Mouse (Mus musculus) lung, embryonic 15.5 days (tissue): Measurements from ENCODE around the gene Nhlrc1. TPM values are rescaled to one million over a fixed set of nuclear protein-coding genes. Genes with fewer than 3 reads are reported as not detected.

Source experiments
- ATAC-seq: fragments of 200-750 bp; cut with Nextera tagmentation; 2 replicates; pipeline ENCODE4 v1.8.0; 2017; ENCODE audit warnings: moderate number of reproducible peaks, borderline replicate concordance; ENCODE audit not compliant: low FRiP score, low TSS enrichment; ENCODE audit errors: extremely low read depth
- H3K27ac ChIP-seq: fragments of 300-500 bp; sonication (generic); 2 replicates; pipeline ENCODE4 v1.5.1; 2015; ENCODE audit warnings: moderate library complexity, mild to moderate bottlenecking, inconsistent platforms
- H3K27me3 ChIP-seq: fragments of 300-500 bp; sonication (generic); 2 replicates; pipeline ENCODE4 v1.6.1; 2015; ENCODE audit warnings: inconsistent platforms
- H3K36me3 ChIP-seq: fragments of 300-500 bp; sonication (generic); 2 replicates; pipeline ENCODE4 v1.6.1; 2015; ENCODE audit warnings: inconsistent platforms
- H3K4me1 ChIP-seq: fragments of 300-500 bp; sonication (generic); 2 replicates; pipeline ENCODE4 v1.6.1; 2015; ENCODE audit warnings: inconsistent platforms
- H3K4me2 ChIP-seq: fragments of 300-500 bp; sonication (generic); 2 replicates; pipeline ENCODE4 v1.6.1; 2015; ENCODE audit warnings: inconsistent platforms, mild to moderate bottlenecking, moderate library complexity
- H3K4me3 ChIP-seq: fragments of 300-500 bp; sonication (generic); 2 replicates; pipeline ENCODE4 v1.5.1; 2015; ENCODE audit warnings: mild to moderate bottlenecking, inconsistent platforms
- H3K9ac ChIP-seq: fragments of 300-500 bp; sonication (generic); 2 replicates; pipeline ENCODE4 v1.6.1; 2015; ENCODE audit warnings: inconsistent platforms
- H3K9me3 ChIP-seq: fragments of 300-500 bp; sonication (generic); 2 replicates; pipeline ENCODE4 v1.6.1; 2016; ENCODE audit warnings: inconsistent platforms
- WGBS: fragments of 180-500 bp; shearing (Covaris S2); methylation state at CpG from one replicate; pipeline ENCODE4 v1.1.7; 2015; 5-methylcytosine and 5-hydroxymethylcytosine counted together
- polyA plus RNA-seq: library from polyadenylated mRNA; unstranded; fragments of >200 nt; fragmentation: Nextera tagmentation; extraction: Ambion mirVana; gene quantifications from 2 replicates; pipeline ENCODE4 v1.2.1, GENCODE M21; 2015

Nhlrc1 gene
- 3.4 and 4.3 TPM in 2 replicates for polyA plus RNA-seq

GRCm38 (mm10) chr13:47014334-47015194, at the start of gene Nhlrc1:
TSS of gene Nhlrc1 (minus strand) at chr13:47014850.
- Histone ChIP-seq H3K9me3 (peaks cover 12% of the 10 kb centered on the region; the same call in 1 of the 2 replicates), H3K27me3 (no peaks in the 10 kb centered on the region), H3K4me3 (peak within 1 kb of the TSS; percentile 58), H3K4me1 (peaks cover 13% of the 10 kb centered on the region), H3K4me2 (peak within 1 kb of the TSS; percentile 100), H3K9ac (peak within 1 kb of the TSS; percentile 50), H3K36me3 (no peaks in the 10 kb centered on the region), H3K27ac (no peak within 1 kb of the TSS)
- WGBS: 4% methylated on average over 72 of the region's 73 CpGs
- peak; percentile 82 for ATAC-seq

DNA sequence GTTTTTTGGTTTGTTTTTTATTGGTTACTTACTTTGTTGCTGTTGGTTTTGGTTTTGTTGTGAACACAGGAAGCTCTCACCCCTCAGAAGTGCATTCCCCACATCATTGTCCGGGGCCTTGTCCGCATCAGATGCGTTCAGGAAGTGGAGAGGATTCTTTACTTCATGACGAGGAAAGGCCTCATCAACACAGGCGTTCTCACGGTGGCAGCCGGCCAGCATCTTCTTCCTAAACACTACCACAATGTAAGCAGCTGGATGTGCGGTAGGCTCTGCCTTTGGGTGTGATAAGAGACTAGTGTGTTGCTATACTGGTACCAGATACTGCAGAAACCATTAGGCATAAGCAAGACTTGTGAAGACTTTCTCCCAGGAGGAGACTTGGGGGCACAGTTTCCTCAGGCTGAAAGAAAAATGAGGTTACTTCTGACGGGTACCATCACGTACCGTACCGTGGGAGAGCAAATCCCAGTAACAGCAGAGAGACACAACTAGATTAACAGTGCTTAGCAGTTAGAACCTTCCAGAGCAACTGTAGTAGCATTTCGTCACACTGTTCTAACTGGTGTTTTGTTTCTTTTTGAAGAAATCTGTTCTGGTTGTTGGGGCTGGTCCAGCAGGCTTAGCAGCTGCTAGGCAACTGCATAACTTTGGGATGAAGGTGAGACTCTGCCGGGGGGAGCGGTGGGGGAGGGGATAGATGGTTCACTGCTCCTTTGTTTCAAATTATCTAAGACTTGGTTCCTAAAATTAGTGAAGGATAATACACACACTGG, 49.5 kb upstream of the Nhlrc1 start:
- H3K4me2 ChIP-seq: no peak overlapping the region
- peak; percentile 76 for ATAC-seq
- no peak overlapping the region for H3K4me3 ChIP-seq
- 0 out of 2 replicates have a peak, but pooled peaks cover 3% of the 10 kb centered on the region for H3K4me1 ChIP-seq
- H3K9ac ChIP-seq: no peak overlapping the region
- WGBS: 41% methylated on average over 15 of the region's 15 CpGs
- peaks cover 24% of the 10 kb centered on the region; the same call in 1 of the 2 replicates for H3K36me3 ChIP-seq
- peak overlapping the region; percentile 57 for H3K27ac ChIP-seq
- H3K9me3 ChIP-seq: no peaks in the 10 kb centered on the region
- no peaks in the 10 kb centered on the region for H3K27me3 ChIP-seq

GRCm38 (mm10) chr13:47062756-47063155, 48.1 kb upstream of the Nhlrc1 start:
- WGBS: 92% methylated on average over 17 of the region's 17 CpGs
- Histone ChIP-seq H3K9me3 (no peaks in the 10 kb centered on the region), H3K4me3 (no peak overlapping the region), H3K9ac (no peak overlapping the region), H3K4me1 (no peaks in the 10 kb centered on the region), H3K27ac (no peak overlapping the region), H3K27me3 (no peaks in the 10 kb centered on the region), H3K36me3 (peaks cover 24% of the 10 kb centered on the region; the same call in 1 of the 2 replicates), H3K4me2 (no peak overlapping the region)
- no peak for ATAC-seq

DNA sequence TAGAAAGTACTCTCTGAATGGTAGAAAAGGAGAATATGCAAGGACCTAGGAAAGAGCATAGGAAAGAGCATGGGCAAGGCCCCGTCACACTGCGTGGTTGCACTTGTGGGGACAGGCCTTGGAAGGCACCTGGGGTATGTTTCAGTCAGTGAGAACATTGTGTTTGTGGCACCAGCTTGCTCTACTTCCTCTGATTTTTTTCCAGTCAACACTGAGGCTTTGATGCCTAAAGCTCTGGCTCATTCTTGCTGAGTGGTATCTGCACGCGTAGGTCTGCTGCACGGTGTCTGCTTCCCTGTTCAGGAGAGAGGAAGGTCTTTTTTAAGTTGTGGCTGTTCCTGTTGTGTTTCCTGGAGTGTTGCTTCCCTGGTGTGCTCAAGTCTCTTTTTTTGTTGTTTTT, 42.1 kb upstream of the Nhlrc1 start:
- no peaks in the 10 kb centered on the region for H3K4me1 ChIP-seq
- H3K27me3 ChIP-seq: no peaks in the 10 kb centered on the region
- H3K36me3 ChIP-seq: peaks cover 24% of the 10 kb centered on the region; the same call in 1 of the 2 replicates
- WGBS: 95% methylated on average over 5 of the region's 5 CpGs
- H3K9ac ChIP-seq: no peak overlapping the region
- no peak overlapping the region for H3K4me3 ChIP-seq
- ATAC-seq: no peak
- no peaks in the 10 kb centered on the region for H3K9me3 ChIP-seq
- no peak overlapping the region for H3K27ac ChIP-seq
- H3K4me2 ChIP-seq: no peak overlapping the region

- no peak overlapping the region for H3K4me2 ChIP-seq
- H3K27me3 ChIP-seq: no peaks in the 10 kb centered on the region
- no peaks in the 10 kb centered on the region for H3K9me3 ChIP-seq
- H3K36me3 ChIP-seq: peaks cover 30% of the 10 kb centered on the region; the same call in 1 of the 2 replicates
- WGBS: 84% methylated on average over 11 of the region's 11 CpGs
- no peaks in the 10 kb centered on the region for H3K4me1 ChIP-seq
- no peak overlapping the region for H3K9ac ChIP-seq
- ATAC-seq: no peak
- no peak overlapping the region for H3K27ac ChIP-seq
- no peak overlapping the region for H3K4me3 ChIP-seq
Measured at GRCm38 (mm10) chr13:47056126-47056525, 41.5 kb upstream of the Nhlrc1 start.

DNA sequence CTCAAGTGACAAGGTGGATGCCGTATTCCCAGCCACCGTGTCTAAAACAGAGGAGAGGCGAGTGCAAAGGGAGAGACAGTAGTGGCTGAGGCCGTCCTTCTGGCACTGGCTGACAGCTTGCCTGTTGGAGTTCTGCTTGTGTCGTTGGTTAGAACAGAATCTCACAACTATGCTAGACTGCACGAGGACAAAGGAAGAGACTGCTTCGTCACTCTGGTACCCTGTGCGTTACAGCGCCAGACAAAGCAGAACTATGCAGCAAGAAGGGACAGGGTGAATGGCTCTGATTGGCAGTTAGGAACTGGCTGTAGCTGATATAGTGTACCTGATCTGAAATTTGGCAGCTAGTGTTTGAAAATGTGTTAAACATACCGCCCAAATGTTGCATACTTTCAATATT, 39.3 kb upstream of the Nhlrc1 start:
- Histone ChIP-seq H3K9ac (no peak overlapping the region), H3K4me2 (no peak overlapping the region), H3K27me3 (no peaks in the 10 kb centered on the region), H3K9me3 (no peaks in the 10 kb centered on the region), H3K36me3 (peaks cover 20% of the 10 kb centered on the region; the same call in 1 of the 2 replicates), H3K4me3 (no peak overlapping the region), H3K4me1 (no peaks in the 10 kb centered on the region), H3K27ac (no peak overlapping the region)
- WGBS: 83% methylated on average over 10 of the region's 10 CpGs
- ATAC-seq: no peak

GRCm38 (mm10) chr13:47050009-47050408, 35.4 kb upstream of the Nhlrc1 start:
- Histone ChIP-seq H3K4me1 (no peaks in the 10 kb centered on the region), H3K9me3 (no peaks in the 10 kb centered on the region), H3K36me3 (peaks cover 20% of the 10 kb centered on the region; the same call in 1 of the 2 replicates), H3K27ac (no peak overlapping the region), H3K4me2 (no peak overlapping the region), H3K27me3 (no peaks in the 10 kb centered on the region), H3K9ac (no peak overlapping the region), H3K4me3 (no peak overlapping the region)
- 51% methylated on average over 4 of the region's 4 CpGs for WGBS
- no peak for ATAC-seq

- no peaks in the 10 kb centered on the region for H3K9me3 ChIP-seq
- peaks cover 12% of the 10 kb centered on the region; the same call in 1 of the 2 replicates for H3K36me3 ChIP-seq
- no peak overlapping the region for H3K9ac ChIP-seq
- peaks cover 11% of the 10 kb centered on the region for H3K4me1 ChIP-seq
- no peak overlapping the region for H3K4me2 ChIP-seq
- no peaks in the 10 kb centered on the region for H3K27me3 ChIP-seq
- H3K4me3 ChIP-seq: no peak overlapping the region
- no peak for ATAC-seq
- no peak overlapping the region for H3K27ac ChIP-seq
- 76% methylated on average over 4 of the region's 4 CpGs for WGBS
Measured at GRCm38 (mm10) chr13:47047996-47048395, 33.3 kb upstream of the Nhlrc1 start.

- peak within 1 kb of the TSS; percentile 74 for H3K4me3 ChIP-seq
- H3K4me2 ChIP-seq: peak within 1 kb of the TSS; percentile 98
- ATAC-seq: no peak
- H3K27ac ChIP-seq: 0 out of 2 replicates have a peak within 1 kb of the TSS, but pooled peaks have one; percentile 14
- no peaks in the 10 kb centered on the region for H3K36me3 ChIP-seq
- no peaks in the 10 kb centered on the region for H3K27me3 ChIP-seq
- H3K9ac ChIP-seq: peak within 1 kb of the TSS; percentile 65
- peaks cover 15% of the 10 kb centered on the region for H3K4me1 ChIP-seq
- 15% methylated on average over 10 of the region's 10 CpGs for WGBS
- no peaks in the 10 kb centered on the region for H3K9me3 ChIP-seq
Measured at GRCm38 (mm10) chr13:47044617-47044947, 29.9 kb upstream of the Nhlrc1 start, which contains the start of gene Tpmt. TSS of gene Tpmt (minus strand) at chr13:47044737.

- Histone ChIP-seq H3K9me3 (no peaks in the 10 kb centered on the region), H3K4me1 (peaks cover 15% of the 10 kb centered on the region), H3K27ac (0 out of 2 replicates have a peak overlapping the region, but pooled peaks have one; percentile 14), H3K4me3 (peak overlapping the region; percentile 74), H3K9ac (peak overlapping the region; percentile 65), H3K27me3 (no peaks in the 10 kb centered on the region), H3K4me2 (peak overlapping the region; percentile 98), H3K36me3 (no peaks in the 10 kb centered on the region)
- peak; percentile 37 for ATAC-seq
- 1% methylated on average over 45 of the region's 45 CpGs for WGBS
Measured at GRCm38 (mm10) chr13:47043833-47044616, 29.4 kb upstream of the Nhlrc1 start.

DNA sequence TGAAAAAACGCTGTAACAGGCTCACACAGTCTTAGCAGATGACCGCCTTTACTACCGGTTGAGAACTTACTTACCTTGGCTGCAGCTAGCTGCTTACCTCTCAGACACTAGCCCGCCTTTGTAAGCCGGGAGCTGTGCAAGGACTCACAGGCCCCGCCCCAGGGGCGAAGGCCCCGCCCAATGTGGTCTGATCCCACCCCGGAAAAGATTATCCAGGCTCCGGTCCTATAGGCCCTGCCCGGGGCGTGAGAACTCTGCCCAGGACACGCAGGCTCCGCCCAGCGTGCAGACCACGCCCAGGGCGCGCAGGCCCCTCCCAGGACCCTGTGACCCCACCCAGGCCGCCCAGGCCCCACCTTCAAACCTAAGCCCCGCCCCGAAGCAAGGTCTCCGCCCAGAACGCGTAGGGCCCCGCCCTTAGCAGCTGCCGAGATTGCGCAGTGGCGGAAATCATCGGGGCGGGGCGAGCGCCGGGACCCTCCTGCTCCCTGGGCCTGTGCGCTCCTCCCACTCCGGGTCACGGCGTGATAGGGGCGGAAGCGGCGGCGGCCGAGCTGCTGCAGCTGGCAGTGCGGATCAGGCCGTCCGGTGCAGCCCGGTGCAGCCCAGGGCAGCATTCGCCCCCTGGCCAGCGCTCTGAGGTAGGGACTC, 28.5 kb upstream of the Nhlrc1 start, which contains the start of gene Kdm1b:
Kdm1b (plus strand) TSS at position 470 of the 651 bp plus-strand sequence.
- no peaks in the 10 kb centered on the region for H3K9me3 ChIP-seq
- peak; percentile 97 for ATAC-seq
- peak within 1 kb of the TSS; percentile 74 for H3K4me3 ChIP-seq
- H3K4me2 ChIP-seq: peak within 1 kb of the TSS; percentile 98
- no peaks in the 10 kb centered on the region for H3K36me3 ChIP-seq
- H3K9ac ChIP-seq: peak within 1 kb of the TSS; percentile 65
- H3K27me3 ChIP-seq: no peaks in the 10 kb centered on the region
- WGBS: under 1% methylated on average over 47 of the region's 48 CpGs
- H3K27ac ChIP-seq: peak within 1 kb of the TSS; percentile 60
- H3K4me1 ChIP-seq: peaks cover 15% of the 10 kb centered on the region
